Mouse (Mus musculus) lung, embryonic 16.5 days (tissue): ENCODE results near the gene Nsg2. TPM values are rescaled to one million over a fixed set of nuclear protein-coding genes. Genes with fewer than 3 reads are reported as not detected.
"Not testable (repeated sequence)": the region's sequence is repeated elsewhere in the genome, so short reads cannot be mapped to it uniquely, and the experiment has no call there.

Experiments
- ATAC-seq: fragments of 200-750 bp; cut with Nextera tagmentation; 2 replicates; pipeline ENCODE4 v1.8.0; 2017; ENCODE audit warnings: low read depth, mild to moderate bottlenecking, moderate library complexity
- H3K27ac ChIP-seq: fragments of 300-500 bp; sonication (generic); 2 replicates; pipeline ENCODE4 v1.5.1; 2014; ENCODE audit warnings: mild to moderate bottlenecking, control low read depth, low read length
- H3K27me3 ChIP-seq: fragments of 300-500 bp; sonication (generic); 2 replicates; pipeline ENCODE4 v1.6.1; 2014; ENCODE audit warnings: low read depth, low read length, mixed read lengths; ENCODE audit not compliant: control insufficient read depth, insufficient read depth
- H3K36me3 ChIP-seq: fragments of 300-500 bp; sonication (generic); 2 replicates; pipeline ENCODE4 v1.6.1; 2014; ENCODE audit warnings: low read length; ENCODE audit not compliant: control insufficient read depth, insufficient read depth
- H3K4me1 ChIP-seq: fragments of 300-500 bp; sonication (generic); replicated peaks from 2 replicates; pipeline ENCODE4 v1.6.1; 2014; ENCODE audit warnings: low read length, mixed read lengths; ENCODE audit not compliant: control insufficient read depth, insufficient read depth
- H3K4me2 ChIP-seq: fragments of 300-500 bp; sonication (generic); 2 replicates; pipeline ENCODE4 v1.6.1; 2014; ENCODE audit warnings: low read depth, low read length, control low read depth
- H3K4me3 ChIP-seq: fragments of 300-500 bp; sonication (generic); 2 replicates; pipeline ENCODE4 v1.5.1; 2014; ENCODE audit warnings: mild to moderate bottlenecking, low read length, control low read depth
- H3K9ac ChIP-seq: fragments of 300-500 bp; sonication (generic); 2 replicates; pipeline ENCODE4 v1.6.1; 2014; ENCODE audit warnings: low read length, control low read depth
- H3K9me3 ChIP-seq: fragments of 300-500 bp; sonication (generic); 2 replicates; pipeline ENCODE4 v1.6.1; 2016; ENCODE audit warnings: low read length; ENCODE audit not compliant: control insufficient read depth
- WGBS: fragments of 180-500 bp; shearing (Covaris S2); extraction: QIAGEN DNeasy Blood & Tissue Kit; methylation state at CpG from one replicate; pipeline ENCODE4 v1.1.7; 2014; 5-methylcytosine and 5-hydroxymethylcytosine counted together
- polyA plus RNA-seq: library from polyadenylated mRNA; unstranded; fragments of >200 nt; fragmentation: Nextera tagmentation; extraction: Ambion mirVana; gene quantifications from 2 replicates; pipeline ENCODE4 v1.2.1, GENCODE M21; 2015

The Nsg2 gene
- polyA plus RNA-seq, 1 experiment from 2014 or later, result 1.6 TPM

DNA sequence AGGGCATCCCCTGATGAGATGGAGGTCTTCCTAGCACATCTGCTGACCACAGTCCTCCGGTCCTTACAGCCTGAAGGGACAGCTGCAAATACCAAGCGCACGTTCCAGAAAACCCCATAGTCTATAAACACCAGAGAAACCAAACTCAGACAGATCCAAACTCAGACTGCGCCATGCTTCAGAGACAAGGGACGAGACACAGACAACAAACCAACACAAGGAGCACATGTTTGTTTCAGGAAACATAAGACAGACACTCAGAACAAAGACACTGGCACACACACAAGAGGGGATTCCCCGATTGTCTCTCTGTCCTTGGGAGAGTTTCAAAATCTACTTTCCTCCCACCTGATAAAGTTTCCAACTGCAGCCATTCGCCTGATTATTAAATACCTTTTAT is 18.4 kb upstream of the Nsg2 start:
- Histone ChIP-seq H3K27ac (no peak overlapping the region), H3K4me1 (no peaks in the 10 kb centered on the region), H3K36me3 (no peaks in the 10 kb centered on the region), H3K27me3 (no peaks in the 10 kb centered on the region), H3K9me3 (peaks cover 2% of the 10 kb centered on the region; the same call in 1 of the 2 replicates), H3K9ac (no peak overlapping the region), H3K4me2 (no peak overlapping the region), H3K4me3 (no peak overlapping the region)
- 70% methylated on average over 7 of the region's 7 CpGs for WGBS
- no peak for ATAC-seq

GRCm38 (mm10) chr11:31982247-31982943 is 17.9 kb upstream of the Nsg2 start:
- not testable (repeated sequence) for H3K4me3 ChIP-seq, H3K9me3 ChIP-seq, H3K9ac ChIP-seq, H3K27ac ChIP-seq, H3K36me3 ChIP-seq, H3K4me1 ChIP-seq, ATAC-seq, H3K27me3 ChIP-seq, H3K4me2 ChIP-seq
- 84% methylated on average over 13 of the region's 13 CpGs for WGBS

GRCm38 (mm10) chr11:31983249-31983648 is 17.0 kb upstream of the Nsg2 start:
- no peak overlapping the region for H3K4me2 ChIP-seq
- no peak for ATAC-seq
- H3K27me3 ChIP-seq, result no peaks in the 10 kb centered on the region
- H3K4me1 ChIP-seq, result no peaks in the 10 kb centered on the region
- H3K4me3 ChIP-seq, result no peak overlapping the region
- H3K27ac ChIP-seq, result no peak overlapping the region
- H3K9me3 ChIP-seq, result peaks cover 2% of the 10 kb centered on the region; the same call in 1 of the 2 replicates
- no peak overlapping the region for H3K9ac ChIP-seq
- H3K36me3 ChIP-seq, result no peaks in the 10 kb centered on the region

DNA sequence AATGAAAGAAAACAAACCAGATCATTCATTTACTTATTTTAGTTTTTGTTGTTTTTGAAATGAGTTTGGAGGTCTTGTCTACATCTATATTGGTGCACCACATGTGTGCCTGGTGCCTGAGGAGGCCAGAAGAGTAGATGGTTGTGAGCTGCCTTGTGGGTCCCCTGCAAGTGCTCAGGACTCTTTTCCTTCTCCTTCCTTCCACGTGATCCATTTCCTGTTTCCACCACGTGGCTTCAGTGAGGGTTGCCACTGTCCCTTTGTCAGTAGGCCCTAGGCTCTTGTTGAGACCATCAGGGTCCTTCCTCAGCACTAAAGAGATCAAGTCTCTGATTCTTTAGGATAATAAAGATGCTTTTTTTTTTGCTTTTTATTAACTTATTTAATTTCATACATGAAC is 15.5 kb upstream of the Nsg2 start:
- peaks cover 2% of the 10 kb centered on the region; the same call in 1 of the 2 replicates for H3K9me3 ChIP-seq
- no peaks in the 10 kb centered on the region for H3K36me3 ChIP-seq
- H3K9ac ChIP-seq, result no peak overlapping the region
- WGBS, result 59% methylated on average over 2 of the region's 2 CpGs
- H3K27me3 ChIP-seq, result no peaks in the 10 kb centered on the region
- no peak overlapping the region for H3K27ac ChIP-seq
- H3K4me2 ChIP-seq, result no peak overlapping the region
- no peak overlapping the region for H3K4me3 ChIP-seq
- H3K4me1 ChIP-seq, result no peaks in the 10 kb centered on the region
- ATAC-seq, result no peak

- WGBS, result 83% methylated on average over 3 of the region's 3 CpGs
- H3K27ac ChIP-seq, result no peak overlapping the region
- no peaks in the 10 kb centered on the region for H3K36me3 ChIP-seq
- no peaks in the 10 kb centered on the region for H3K4me1 ChIP-seq
- no peak overlapping the region for H3K9ac ChIP-seq
- ATAC-seq, result no peak
- no peak overlapping the region for H3K4me2 ChIP-seq
- no peak overlapping the region for H3K4me3 ChIP-seq
- no peaks in the 10 kb centered on the region for H3K9me3 ChIP-seq
- no peaks in the 10 kb centered on the region for H3K27me3 ChIP-seq
These were observed 7.7 kb upstream of the Nsg2 start for GRCm38 (mm10) chr11:31992535-31992934.

- Histone ChIP-seq H3K27ac (no peak overlapping the region), H3K36me3 (no peaks in the 10 kb centered on the region), H3K4me1 (peaks cover 4% of the 10 kb centered on the region), H3K4me2 (no peak overlapping the region), H3K9me3 (no peaks in the 10 kb centered on the region), H3K4me3 (no peak overlapping the region), H3K9ac (no peak overlapping the region), H3K27me3 (no peaks in the 10 kb centered on the region)
- no peak for ATAC-seq
- 12% methylated on average over 2 of the region's 2 CpGs for WGBS
These were observed 547 bp upstream of the Nsg2 start for GRCm38 (mm10) chr11:31999716-32000115.

GRCm38 (mm10) chr11:32001181-32001910 is 1.1 kb downstream of the Nsg2 start:
- Histone ChIP-seq H3K4me1 (peaks cover 4% of the 10 kb centered on the region), H3K9me3 (no peaks in the 10 kb centered on the region), H3K36me3 (no peaks in the 10 kb centered on the region), H3K27me3 (no peaks in the 10 kb centered on the region), H3K9ac (no peak overlapping the region), H3K27ac (no peak overlapping the region), H3K4me2 (no peak overlapping the region), H3K4me3 (no peak overlapping the region)
- 5% methylated on average over 11 of the region's 11 CpGs for WGBS
- ATAC-seq, result no peak

DNA sequence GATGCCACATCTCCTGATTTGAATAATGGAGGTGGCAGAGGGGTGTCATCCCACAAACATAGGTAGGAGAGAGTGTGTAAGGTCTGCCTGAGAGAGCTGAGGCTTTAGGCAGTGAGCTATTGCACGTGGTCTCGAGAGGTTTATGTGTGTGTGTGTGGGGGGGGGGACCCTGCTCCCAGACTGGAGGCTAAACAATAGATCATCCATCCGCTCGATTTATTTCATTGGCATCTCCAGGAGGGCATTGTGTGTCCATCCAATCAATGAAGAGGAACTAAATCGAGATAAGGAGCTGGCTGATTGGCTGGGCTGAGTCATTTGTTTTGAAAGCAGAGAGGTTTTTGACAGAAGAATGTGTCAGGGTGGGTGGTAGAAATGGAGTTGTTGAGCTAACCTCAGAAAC is 2.4 kb downstream of the Nsg2 start:
- Histone ChIP-seq H3K4me1 (peaks cover 4% of the 10 kb centered on the region), H3K4me3 (no peak overlapping the region), H3K27ac (no peak overlapping the region), H3K4me2 (no peak overlapping the region), H3K9me3 (peaks cover 6% of the 10 kb centered on the region), H3K27me3 (no peaks in the 10 kb centered on the region), H3K9ac (no peak overlapping the region), H3K36me3 (no peaks in the 10 kb centered on the region)
- WGBS, result 3% methylated on average over 5 of the region's 5 CpGs
- ATAC-seq, result no peak

- not testable (repeated sequence) for H3K27me3 ChIP-seq, H3K27ac ChIP-seq, H3K9ac ChIP-seq, H3K9me3 ChIP-seq, H3K4me3 ChIP-seq, ATAC-seq, H3K4me2 ChIP-seq, H3K36me3 ChIP-seq, H3K4me1 ChIP-seq
- WGBS, result 78% methylated on average over 3 of the region's 3 CpGs
These were observed 7.8 kb downstream of the Nsg2 start for GRCm38 (mm10) chr11:32008049-32008448.
